Mouse (Mus musculus) heart, postnatal 36 days (tissue): ENCODE data around the gene Syt16. TPM values are rescaled to one million over a fixed set of nuclear protein-coding genes. Genes with fewer than 3 reads are reported as not detected.

ENCODE experiments used
- DNase-seq, 2 experiments: peaks; one replicate each; pipeline ENCODE4 v3.0.0; 2021 to 2022
- intact Hi-C: fragments of 180-260 bp; cut with DNase I; formaldehyde crosslinking; loops from one replicate; pipeline ENCODE4 v1.15.1; 2025
- total RNA-seq, 2 experiments: library from RNA; stranded (reverse); gene quantifications; 2 replicates each; pipeline ENCODE4 v1.2.3; 2021

The Syt16 gene
- total RNA-seq, 2 experiments from 2014 or later, result not detected

GRCm38 (mm10) chr12:74002449-74002848 is 5.0 kb downstream of the Syt16 start:
- intact Hi-C loops, result no loop called here

GRCm38 (mm10) chr12:74009448-74009911 is 12.0 kb downstream of the Syt16 start:
- intact Hi-C loops, result no loop called here
- peak; percentile 22 to 37 for DNase-seq

More at GRCm38 (mm10) chr12:74002449-74002848, 5.0 kb downstream of the Syt16 start:
- no peak for DNase-seq

- DNase-seq, result peak; percentile 84 to 92
- intact Hi-C loops, result loop anchor here (1.0 to 5.0 kb wide), 3 partner anchors 279 to 451 kb away; no protein-coding TSS in a partner anchor
Observed at GRCm38 (mm10) chr12:74013739-74014138, 16.3 kb downstream of the Syt16 start.

GRCm38 (mm10) chr12:74014739-74015270 is 17.3 kb downstream of the Syt16 start:
- intact Hi-C loops, result loop anchor here (5.0 kb wide), 2 partner anchors 277 to 453 kb away; no protein-coding TSS in a partner anchor
- peak; percentile 28 to 59 for DNase-seq

GRCm38 (mm10) chr12:74015491-74015890 is 18.0 kb downstream of the Syt16 start:
- no peak for DNase-seq
- intact Hi-C loops, result no loop called here

GRCm38 (mm10) chr12:74023260-74023659 is 25.8 kb downstream of the Syt16 start:
- intact Hi-C loops, result no loop called here
- no peak for DNase-seq

GRCm38 (mm10) chr12:74024912-74025311 is 27.5 kb downstream of the Syt16 start:
- intact Hi-C loops, result no loop called here
- DNase-seq, result no peak

GRCm38 (mm10) chr12:74043225-74043624 is 45.8 kb downstream of the Syt16 start:
- no peak for DNase-seq
- intact Hi-C loops, result no loop called here

- intact Hi-C loops, result no loop called here
- DNase-seq, result no peak
Observed at GRCm38 (mm10) chr12:74043755-74044154, 46.3 kb downstream of the Syt16 start.

GRCm38 (mm10) chr12:74044241-74044640 is 46.8 kb downstream of the Syt16 start:
- intact Hi-C loops, result no loop called here

GRCm38 (mm10) chr12:74055336-74055931 is 58.0 kb downstream of the Syt16 start:
- DNase-seq, result peak in 1 of 2 experiments; percentile 11
- intact Hi-C loops, result no loop called here

More at GRCm38 (mm10) chr12:74044241-74044640, 46.8 kb downstream of the Syt16 start:
- DNase-seq, result no peak

- intact Hi-C loops, result no loop called here
- DNase-seq, result no peak
Observed at GRCm38 (mm10) chr12:74056162-74056561, 58.7 kb downstream of the Syt16 start.

GRCm38 (mm10) chr12:74062547-74062946 is 65.1 kb downstream of the Syt16 start:
- intact Hi-C loops, result no loop called here
- no peak for DNase-seq

- intact Hi-C loops, result no loop called here
- no peak for DNase-seq
Observed at GRCm38 (mm10) chr12:74068912-74069311, 71.5 kb downstream of the Syt16 start.

- no peak for DNase-seq
- intact Hi-C loops, result no loop called here
Observed at GRCm38 (mm10) chr12:74075590-74075989, 78.1 kb downstream of the Syt16 start.

GRCm38 (mm10) chr12:74076091-74076490 is 78.6 kb downstream of the Syt16 start:
- intact Hi-C loops, result no loop called here
- DNase-seq, result no peak

GRCm38 (mm10) chr12:74081122-74081521 is 83.7 kb downstream of the Syt16 start:
- no peak for DNase-seq
- intact Hi-C loops, result no loop called here

GRCm38 (mm10) chr12:74084389-74084788 is 86.9 kb downstream of the Syt16 start:
- DNase-seq, result no peak
- intact Hi-C loops, result no loop called here

- intact Hi-C loops, result no loop called here
- no peak for DNase-seq
Observed at GRCm38 (mm10) chr12:74087086-74087485, 89.6 kb downstream of the Syt16 start.

- DNase-seq, result no peak
- intact Hi-C loops, result no loop called here
Observed at GRCm38 (mm10) chr12:74089342-74090131, 92.1 kb downstream of the Syt16 start.

GRCm38 (mm10) chr12:74092546-74092945 is 95.1 kb downstream of the Syt16 start:
- intact Hi-C loops, result no loop called here
- no peak for DNase-seq
